Mouse (Mus musculus) midbrain, embryonic 10.5 days (tissue): ENCODE results near the gene Zmym3. TPM values are rescaled to one million over a fixed set of nuclear protein-coding genes. Genes with fewer than 3 reads are reported as not detected.

Experiments used
- polyA plus RNA-seq: library from polyadenylated mRNA; unstranded; fragments of >200 nt; fragmentation: Nextera tagmentation; extraction: Ambion mirVana; gene quantifications from 2 replicates; pipeline ENCODE4 v1.2.1, GENCODE M21; 2016

The Zmym3 gene
- polyA plus RNA-seq, 1 experiment from 2014 or later = 16.6 TPM

Other genes with a start within 250 kb of the Zmym3 start
- 63.8 and 68.5 TPM in 2 replicates for gene Snx12, start 198.3 kb downstream of the Zmym3 start, polyA plus RNA-seq
- 1.1 and 1.7 TPM in 2 replicates for gene Foxo4, start 166.3 kb downstream of the Zmym3 start, polyA plus RNA-seq
- not detected in 2 replicates for gene Gm614, start 156.9 kb downstream of the Zmym3 start, polyA plus RNA-seq
- 3.0 and 4.1 TPM in 2 replicates for gene Il2rg, start 152.6 kb downstream of the Zmym3 start, polyA plus RNA-seq
- gene Gm20489, start 151.8 kb downstream of the Zmym3 start, polyA plus RNA-seq = not detected in 2 replicates
- 30.8 and 39.4 TPM in 2 replicates for gene Med12, start 146.8 kb downstream of the Zmym3 start, polyA plus RNA-seq
- gene Nlgn3, start 121.7 kb downstream of the Zmym3 start, polyA plus RNA-seq = 7.8 and 15.6 TPM in 2 replicates
- not detected in 2 replicates for gene Gjb1, start 44.5 kb downstream of the Zmym3 start, polyA plus RNA-seq
- 618 and 658 TPM in 2 replicates for gene Nono, start 8.5 kb upstream of the Zmym3 start, polyA plus RNA-seq
- gene Itgb1bp2, start 28.2 kb upstream of the Zmym3 start, polyA plus RNA-seq = 2.3 and 2.7 TPM in 2 replicates
- gene Taf1, start 111.9 kb upstream of the Zmym3 start, polyA plus RNA-seq = 19.3 and 21.8 TPM in 2 replicates
- 130 and 158 TPM in 2 replicates for gene Ogt, start 219.2 kb upstream of the Zmym3 start, polyA plus RNA-seq